Mouse (Mus musculus) activated CD4-positive, CD25-positive, alpha-beta regulatory T cell, adult 9 weeks (primary cell): ENCODE measurements around the gene Gm45521. TPM values are rescaled to one million over a fixed set of nuclear protein-coding genes. Genes with fewer than 3 reads are reported as not detected.

Experiments used
- polyA plus RNA-seq: library from polyadenylated mRNA; unstranded; fragments of 100-300 nt; shearing (Covaris generic); gene quantifications from one replicate; pipeline ENCODE4 v1.2.1, GENCODE M21; 2017

Gene Gm45521
- polyA plus RNA-seq = not detected

GRCm38 (mm10) chr14:7957049-7957448, at the start of gene Gm45521:
Gm45521 (plus strand) TSS chr14:7957288.

DNA sequence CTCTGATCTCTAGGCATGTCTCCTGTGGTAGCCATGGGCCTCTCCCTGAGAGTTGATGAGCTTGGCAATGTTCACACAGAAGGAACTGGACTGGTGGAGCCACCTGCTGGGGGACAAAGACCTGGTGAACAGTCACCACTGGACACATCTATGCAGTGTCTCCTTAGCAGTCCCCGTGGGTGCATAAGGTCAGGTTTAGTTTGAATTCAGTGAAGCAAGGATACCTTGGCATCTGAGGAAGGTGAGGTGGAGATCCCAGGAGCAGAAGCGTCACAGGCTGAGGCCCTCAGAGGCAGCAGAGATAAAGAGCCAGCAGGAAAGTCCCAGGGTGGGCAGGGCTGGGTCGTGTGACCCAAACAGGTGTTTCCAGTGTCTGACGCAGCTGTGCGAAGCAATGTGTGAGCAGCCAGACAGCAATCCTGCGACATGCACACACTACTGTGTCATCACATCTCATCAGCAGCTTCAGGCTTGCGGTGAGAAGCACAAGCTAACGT, 37.2 kb downstream of the Gm45521 start, which contains the start of gene Dnase1l3:
Gene Dnase1l3, minus strand, starts transcription at position 303 of the 497 bp plus-strand sequence.

GRCm38 (mm10) chr14:8002432-8003092, 45.5 kb downstream of the Gm45521 start, which contains the start of gene Abhd6:
Abhd6 (plus strand) TSS chr14:8002902.

Other genes with a start within 250 kb of the Gm45521 start
- not detected for gene Gm26661, start 165.7 kb upstream of the Gm45521 start, polyA plus RNA-seq
- gene Flnb, start 139.3 kb upstream of the Gm45521 start, polyA plus RNA-seq = 27.9 TPM
- 2.0 TPM for gene Dnase1l3, start 37.3 kb downstream of the Gm45521 start, polyA plus RNA-seq
- 33.6 TPM for gene Abhd6, start 45.6 kb downstream of the Gm45521 start, polyA plus RNA-seq
- 44.9 TPM for gene Rpp14, start 123.1 kb downstream of the Gm45521 start, polyA plus RNA-seq
- 38.7 TPM for gene Pxk, start 140.9 kb downstream of the Gm45521 start, polyA plus RNA-seq
- 163 TPM for gene Pdhb, start 215.7 kb downstream of the Gm45521 start, polyA plus RNA-seq